Mouse (Mus musculus) R1 (cell line): ENCODE measurements at regions not wholly inside any gene's neighbourhood (a gene's known extent, or its start where the extent isn't known, plus 50 kb on each side); places are given as distances from the start of the nearest gene placed in this dataset.
A peak's percentile ranks its signal among the peaks of the same experiment; 100 is the strongest.

ENCODE experiments used
- DNase-seq: peaks from one replicate; pipeline ENCODE4 v3.0.0-alpha.2; 2018; ENCODE audit warnings: low read depth, low spot score

DNA sequence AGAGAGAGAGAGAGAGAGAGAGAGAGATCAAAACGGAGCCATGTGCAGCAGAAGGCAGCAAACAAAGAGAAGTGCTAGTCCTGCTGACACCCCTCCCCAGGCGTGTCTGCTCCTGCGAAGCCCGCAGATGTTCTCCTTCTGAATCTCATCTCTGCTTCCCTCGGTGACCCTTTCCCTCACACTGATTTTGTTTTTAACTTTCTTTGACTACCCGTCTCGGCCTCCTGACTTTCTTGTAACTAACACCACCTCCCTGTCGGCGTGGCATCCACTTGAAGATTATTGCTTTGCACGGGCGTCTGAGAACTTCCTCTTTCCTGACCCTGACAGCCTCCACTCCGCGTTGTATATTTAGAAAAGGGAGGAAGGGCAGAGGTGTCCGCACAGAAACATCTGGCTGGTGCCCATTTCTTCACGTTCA is 654.3 kb downstream of the Adgrl2 start:
- no peak for DNase-seq

- no peak for DNase-seq
These were observed 654.7 kb downstream of the Adgrl2 start for GRCm38 (mm10) chr3:148335654-148336053.

DNA sequence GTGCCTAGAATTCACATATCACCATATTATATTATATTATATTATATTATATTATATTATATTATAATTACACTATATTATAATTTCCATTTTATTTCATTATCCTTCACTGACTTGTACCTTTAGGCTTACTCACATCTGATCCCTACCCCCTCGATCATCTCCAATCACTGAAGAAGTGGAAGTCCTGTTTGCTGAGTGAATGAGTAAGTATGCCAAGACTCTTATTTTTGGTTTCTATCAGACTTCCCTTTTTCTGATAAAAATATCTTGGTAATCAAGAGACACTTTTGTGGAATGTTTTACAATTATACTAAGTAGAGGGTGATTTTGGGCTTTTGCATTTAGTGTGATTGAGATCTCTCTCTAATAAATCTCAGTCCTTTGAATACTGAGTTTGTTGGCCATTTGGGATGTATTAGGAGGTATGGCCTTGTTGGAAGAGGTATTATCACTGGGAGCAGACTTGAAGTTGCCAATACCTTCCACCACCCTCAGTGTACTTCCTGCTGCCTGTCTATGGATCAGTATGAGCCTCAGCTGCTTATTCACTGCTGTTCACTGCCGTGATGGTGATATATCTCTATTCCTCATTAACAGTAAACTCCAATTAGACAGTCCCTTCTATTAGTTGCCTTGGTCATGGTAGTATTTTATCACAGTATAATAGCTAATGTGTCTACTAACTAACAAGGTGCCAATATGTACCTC is 665.3 kb downstream of the Adgrl2 start:
- DNase-seq = no peak

DNA sequence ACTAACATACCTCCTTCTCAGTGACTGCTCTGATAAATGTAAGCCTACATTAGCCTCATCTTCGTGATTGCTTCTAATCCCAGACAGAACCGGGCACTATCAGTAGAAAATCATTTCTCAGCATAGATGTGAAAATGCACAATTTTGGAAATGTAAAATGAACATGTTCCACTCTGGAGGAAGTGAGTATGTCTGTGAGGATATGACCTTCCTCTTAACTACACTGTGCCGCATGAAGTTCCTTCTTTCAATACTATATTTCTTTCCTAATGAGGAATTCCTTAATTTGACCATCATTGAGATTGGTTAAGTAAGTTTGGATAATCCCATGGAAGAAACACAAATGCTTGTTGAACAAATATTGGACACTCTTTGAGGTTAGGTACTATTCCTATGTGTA is 668.5 kb downstream of the Adgrl2 start:
- no peak for DNase-seq

DNA sequence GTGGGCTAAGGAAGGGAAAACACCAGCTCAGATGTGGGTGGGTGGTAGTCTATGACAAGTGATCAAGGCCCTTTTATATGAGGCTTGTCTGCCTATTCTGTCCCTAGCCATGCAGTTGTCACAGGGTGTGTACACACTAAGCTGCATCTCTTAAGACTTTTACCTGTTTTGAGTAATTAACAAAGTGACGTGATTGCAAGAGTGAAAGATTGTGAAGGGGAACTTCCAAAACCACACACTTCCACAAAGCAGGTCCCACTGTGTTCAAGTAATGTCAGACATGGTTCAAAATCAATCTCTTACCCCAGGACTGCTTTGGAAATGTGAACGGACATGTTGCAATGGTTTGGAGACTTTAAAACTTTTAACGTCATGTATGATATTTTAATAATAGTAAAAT is 674.2 kb downstream of the Adgrl2 start:
- DNase-seq = no peak

GRCm38 (mm10) chr3:148315286-148315685 is 675.1 kb downstream of the Adgrl2 start:
- no peak for DNase-seq

DNA sequence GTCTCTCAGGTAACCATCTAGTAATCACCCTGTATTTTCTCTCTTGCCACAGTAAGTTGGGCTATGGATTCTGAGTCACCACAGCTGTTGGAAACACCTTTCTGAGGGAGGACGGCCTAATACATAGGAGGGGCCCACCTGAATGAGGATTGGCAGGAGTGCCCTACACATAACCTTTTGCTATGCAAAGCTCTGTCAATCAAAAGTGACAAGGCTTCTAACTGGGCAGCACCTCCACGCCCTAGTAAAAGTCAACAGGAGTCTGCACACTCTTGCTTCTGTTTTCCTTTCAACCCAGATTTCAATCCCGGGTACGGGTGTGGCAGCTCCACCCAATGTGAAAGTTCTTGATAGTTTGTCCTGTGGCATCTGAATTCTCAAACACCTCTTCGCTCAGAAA is 694.8 kb downstream of the Adgrl2 start:
- peak; percentile 38 for DNase-seq

DNA sequence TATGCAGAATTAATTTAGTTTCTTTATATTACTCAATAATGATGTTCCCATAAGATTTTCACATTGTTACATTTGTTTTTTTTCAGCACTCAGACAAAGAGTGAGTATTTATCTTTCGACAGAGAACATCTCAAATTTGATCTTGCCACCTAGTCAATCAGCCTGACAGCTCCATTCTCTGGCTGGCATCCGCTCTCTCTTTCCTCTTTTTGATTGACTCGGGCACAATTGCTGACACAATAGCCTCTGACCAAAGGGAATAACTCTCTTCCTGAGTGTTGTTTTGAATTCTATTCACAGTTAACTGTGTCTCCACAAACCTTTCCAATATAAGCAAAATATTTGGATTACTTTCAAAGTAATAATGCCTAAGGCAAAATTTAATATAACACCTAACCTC is 711.4 kb downstream of the Adgrl2 start:
- no peak for DNase-seq

GRCm38 (mm10) chr3:148272159-148272848 is 718.1 kb downstream of the Adgrl2 start:
- DNase-seq = no peak

DNA sequence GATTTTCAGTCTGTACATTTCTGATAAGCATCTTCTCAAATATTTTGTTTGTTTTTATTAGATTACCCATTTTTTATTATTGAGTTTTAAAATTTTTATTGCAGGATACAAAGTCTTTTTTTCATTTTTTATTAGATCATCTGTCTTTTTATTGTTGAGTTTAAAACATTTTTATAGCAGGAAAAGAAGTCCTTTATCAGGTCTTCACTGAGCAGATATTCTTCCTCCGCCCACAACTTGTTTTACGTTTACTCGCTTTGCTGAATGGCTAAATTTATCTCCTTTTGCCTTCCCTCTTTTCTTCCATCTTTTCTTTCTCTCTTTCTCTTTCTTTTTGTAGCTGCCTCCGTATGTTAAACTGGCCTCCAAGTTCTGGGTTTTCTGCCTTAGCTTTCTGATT is 721.5 kb downstream of the Adgrl2 start:
- DNase-seq = no peak

DNA sequence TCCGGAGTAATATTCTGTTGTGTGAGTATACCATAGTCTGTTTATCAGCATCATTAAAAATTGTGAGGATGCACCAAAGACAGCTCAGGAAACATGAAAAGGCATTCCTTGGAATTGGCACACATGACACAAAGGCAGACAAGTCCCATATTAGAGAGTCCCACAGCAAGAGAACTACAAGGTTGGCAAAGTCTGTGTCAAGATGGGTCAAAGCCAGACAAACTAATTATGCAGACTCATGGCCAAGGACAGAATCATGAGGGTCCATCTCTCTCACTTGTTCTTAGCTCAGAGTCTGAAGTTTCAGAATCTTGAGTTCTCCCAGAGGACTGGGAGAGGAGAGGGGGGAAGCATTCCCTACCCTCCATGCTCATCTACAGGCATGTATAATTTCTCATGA is 731.1 kb downstream of the Adgrl2 start:
- DNase-seq = no peak

GRCm38 (mm10) chr3:148248617-148249016 is 741.7 kb downstream of the Adgrl2 start:
- no peak for DNase-seq

DNA sequence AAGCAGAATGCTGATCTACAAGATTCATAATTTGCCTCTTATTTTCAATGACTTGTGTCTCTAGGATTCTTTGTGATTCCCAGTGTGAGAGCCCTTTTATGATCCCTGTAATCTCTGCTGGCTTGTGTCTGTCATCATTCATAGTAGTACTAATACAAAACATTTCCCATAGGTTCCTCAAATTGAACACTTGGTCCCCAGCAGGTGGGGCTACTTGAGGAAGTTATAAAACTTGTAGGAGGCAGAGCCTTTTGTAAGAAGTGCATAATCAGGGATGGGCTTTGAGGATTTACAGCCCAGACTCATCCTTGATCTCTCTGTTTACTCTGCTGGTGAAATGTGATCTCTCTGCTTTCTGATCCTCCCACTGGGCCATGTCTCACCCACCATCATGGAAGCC is 743.6 kb downstream of the Adgrl2 start:
- DNase-seq = peak; percentile 4

DNA sequence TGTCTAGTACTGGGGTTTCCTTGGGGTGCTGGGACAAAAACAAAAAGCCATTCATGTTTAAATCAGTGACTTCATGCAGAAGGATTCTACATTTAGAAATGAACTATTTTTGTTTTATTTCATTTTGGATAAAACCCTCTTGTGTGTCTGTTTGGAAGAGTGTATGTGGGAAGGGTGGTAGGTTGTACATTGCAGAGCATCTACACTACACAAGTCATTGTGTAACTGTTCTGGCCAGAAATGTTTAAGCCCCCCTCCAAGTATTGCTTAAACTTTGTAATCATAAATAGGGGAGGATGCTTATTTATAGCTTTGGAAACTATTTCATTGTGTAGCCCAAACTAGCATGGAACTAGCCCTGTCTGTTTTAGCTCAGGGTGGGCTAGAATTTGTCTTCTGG is 752.3 kb downstream of the Adgrl2 start:
- no peak for DNase-seq

DNA sequence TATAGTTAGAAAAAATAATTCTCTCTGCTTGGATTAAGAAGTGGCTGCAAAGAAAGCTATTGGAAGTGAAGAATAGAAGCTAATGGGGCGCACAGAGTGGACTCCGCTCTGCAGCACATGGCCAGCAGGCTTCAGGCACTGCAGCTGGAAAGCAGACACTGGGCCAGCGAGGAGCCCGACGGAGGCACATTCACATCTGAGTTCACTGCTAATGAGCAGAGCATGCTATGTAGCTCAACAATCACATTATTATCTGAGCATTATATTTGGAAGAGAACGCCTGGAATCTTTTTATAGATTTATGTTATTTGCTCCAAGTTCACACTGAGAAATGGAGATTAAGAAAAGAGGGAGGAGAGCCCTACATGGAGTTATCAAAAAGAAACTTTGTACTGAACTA is 752.8 kb downstream of the Adgrl2 start:
- DNase-seq = no peak

- no peak for DNase-seq
These were observed 756.7 kb downstream of the Adgrl2 start for GRCm38 (mm10) chr3:148233616-148234015.

- DNase-seq = no peak
These were observed 761.2 kb downstream of the Adgrl2 start for GRCm38 (mm10) chr3:148229192-148229591.

DNA sequence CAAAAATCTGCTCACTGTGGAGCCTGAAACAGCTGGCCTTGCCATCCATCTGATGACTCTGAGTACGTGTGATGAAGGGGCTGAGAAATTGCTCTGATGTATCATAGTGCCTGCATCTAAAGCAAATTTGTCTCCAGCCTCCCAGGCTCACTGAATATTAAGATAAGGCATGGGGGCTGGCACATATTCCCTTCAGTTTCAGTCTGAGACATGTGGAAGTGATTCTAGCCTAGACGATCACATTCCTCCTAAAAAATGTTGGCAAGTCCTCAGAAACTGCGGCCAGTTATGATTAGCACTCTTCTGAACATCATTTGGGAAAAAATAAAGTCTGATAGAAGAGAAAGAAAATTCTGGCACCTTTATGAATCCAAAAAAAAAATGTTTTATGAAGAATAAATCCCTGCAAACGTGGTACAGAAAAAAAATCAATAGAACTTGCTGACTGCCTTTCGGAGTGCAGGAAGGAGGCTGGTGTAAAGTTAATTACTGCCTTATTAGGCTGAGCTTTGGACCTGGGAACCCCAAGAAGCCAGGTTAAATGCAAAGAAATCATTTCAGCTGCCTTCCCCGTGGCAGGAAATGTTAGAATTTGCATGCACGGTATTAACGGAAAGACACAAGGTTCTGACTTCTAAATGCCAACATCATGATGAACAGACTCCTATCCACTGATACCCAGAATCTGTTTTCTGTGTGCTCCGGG is 762.2 kb downstream of the Adgrl2 start:
- no peak for DNase-seq

GRCm38 (mm10) chr3:148220826-148221225 is 769.5 kb downstream of the Adgrl2 start:
- no peak for DNase-seq

DNA sequence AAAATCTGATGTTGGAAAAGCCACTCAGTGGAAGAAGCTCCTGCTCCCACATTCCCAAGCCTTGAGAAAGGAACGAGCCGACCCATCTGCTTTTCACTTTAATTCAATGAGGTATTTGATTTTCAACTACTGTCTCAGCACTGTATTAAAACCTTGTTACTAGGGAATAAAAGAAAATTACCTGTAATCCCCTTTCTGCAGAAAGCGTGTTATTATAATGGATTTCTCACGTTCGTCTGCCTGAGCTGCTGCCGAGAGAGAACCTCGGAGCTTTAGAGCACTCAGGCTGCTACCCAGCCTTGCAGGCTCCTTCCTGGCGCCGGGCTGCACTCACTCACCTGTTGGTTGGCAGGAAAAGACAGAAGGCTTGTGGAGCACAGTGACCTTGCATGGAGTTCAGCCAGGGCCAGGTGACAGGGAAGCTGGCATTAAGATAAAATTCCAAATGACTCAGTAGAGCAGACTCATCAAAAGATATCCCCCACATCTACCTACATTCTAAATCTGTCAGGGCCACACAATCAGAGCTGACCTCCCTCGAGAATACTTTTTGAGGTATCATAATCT is 770.2 kb downstream of the Adgrl2 start:
- DNase-seq = no peak

- no peak for DNase-seq
These were observed 788.2 kb downstream of the Adgrl2 start for GRCm38 (mm10) chr3:148202148-148202547.

DNA sequence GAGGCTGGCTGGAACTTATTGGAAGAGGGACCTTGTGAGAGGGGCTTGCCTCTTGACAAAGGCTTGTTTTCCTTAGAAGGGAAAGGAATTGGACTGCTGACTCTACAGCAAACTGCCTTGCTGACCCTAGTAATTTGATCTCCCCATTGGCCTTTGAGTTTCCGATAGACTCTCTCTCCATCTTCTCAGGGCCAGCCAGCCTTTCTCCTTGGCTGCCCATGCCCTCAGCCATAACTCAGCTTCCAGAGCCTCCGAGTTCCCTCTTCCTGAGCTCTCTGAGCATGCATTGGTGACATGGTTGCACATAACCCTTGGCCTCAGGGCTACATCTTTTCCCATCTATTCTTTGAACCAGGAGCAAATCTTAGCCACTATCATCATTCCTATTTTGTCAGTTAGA is 803.7 kb downstream of the Adgrl2 start:
- DNase-seq = no peak
